Mouse (Mus musculus) c-Kit-positive CD71-positive TER-119-positive erythroid progenitor cells, embryonic 14.5 days (primary cell): ENCODE measurements around the gene Mrps18a.

Source experiments
- DNase-seq: peaks from one replicate; pipeline ENCODE4 v3.0.0-alpha.2; 2013; ENCODE audit warnings: low spot score

Mrps18a gene

GRCm38 (mm10) chr17:46101906-46102305 is 8.9 kb upstream of the Mrps18a start:
- DNase-seq, result no peak

- no peak for DNase-seq
Observed at GRCm38 (mm10) chr17:46102608-46103159, 8.1 kb upstream of the Mrps18a start.

GRCm38 (mm10) chr17:46104487-46104886 is 6.3 kb upstream of the Mrps18a start:
- no peak for DNase-seq

GRCm38 (mm10) chr17:46108286-46108685 is 2.5 kb upstream of the Mrps18a start:
- no peak for DNase-seq

- no peak for DNase-seq
Observed at GRCm38 (mm10) chr17:46115489-46115888, 4.7 kb downstream of the Mrps18a start.

- DNase-seq, result no peak
Observed at GRCm38 (mm10) chr17:46116138-46116537, 5.4 kb downstream of the Mrps18a start.

GRCm38 (mm10) chr17:46116881-46117280 is 6.1 kb downstream of the Mrps18a start:
- DNase-seq, result no peak

GRCm38 (mm10) chr17:46117623-46118422 is 7.0 kb downstream of the Mrps18a start:
- no peak for DNase-seq

- no peak for DNase-seq
Observed at GRCm38 (mm10) chr17:46118423-46118850, 7.7 kb downstream of the Mrps18a start.

- no peak for DNase-seq
Observed at GRCm38 (mm10) chr17:46119641-46120040, 8.9 kb downstream of the Mrps18a start.

GRCm38 (mm10) chr17:46122791-46123190 is 12.0 kb downstream of the Mrps18a start:
- DNase-seq, result no peak

GRCm38 (mm10) chr17:46123285-46123684 is 12.5 kb downstream of the Mrps18a start:
- no peak for DNase-seq

GRCm38 (mm10) chr17:46123953-46124700 is 13.3 kb downstream of the Mrps18a start:
- no peak for DNase-seq

GRCm38 (mm10) chr17:46126608-46127007 is 15.8 kb downstream of the Mrps18a start:
- DNase-seq, result no peak

- DNase-seq, result no peak
Observed at GRCm38 (mm10) chr17:46127814-46128493, 17.2 kb downstream of the Mrps18a start.

GRCm38 (mm10) chr17:46129741-46130498 is 19.1 kb downstream of the Mrps18a start:
- DNase-seq, result no peak

- DNase-seq, result peak; percentile 47
Observed at GRCm38 (mm10) chr17:46132058-46132718, 21.4 kb downstream of the Mrps18a start.

GRCm38 (mm10) chr17:46132862-46133261 is 22.1 kb downstream of the Mrps18a start:
- no peak for DNase-seq

GRCm38 (mm10) chr17:46138563-46139236 is 27.9 kb downstream of the Mrps18a start:
- peak; percentile 59 for DNase-seq

GRCm38 (mm10) chr17:46139872-46140271 is 29.1 kb downstream of the Mrps18a start:
- no peak for DNase-seq
